Mouse (Mus musculus): ENCODE results near the gene Obscn.

GRCm38 (mm10) chr11:59141772-59142370 is 5.7 kb upstream of the Obscn start:
- TF ChIP-seq CTCF (IDR thresholded peaks at IDR 0.05; ENCODE audit: borderline replicate concordance, insufficient read depth, low read length) (no peak), POLR2A (IDR thresholded peaks at IDR 0.05; ENCODE audit: low read depth, low read length) (no peak)

All from embryonic fibroblast, embryonic 13.5 days (primary cell).